Mouse (Mus musculus): Measurements from ENCODE around the gene Rab22a. TPM values are rescaled to one million over a fixed set of nuclear protein-coding genes. Genes with fewer than 3 reads are reported as not detected.

Gene Rab22a
- polyA plus RNA-seq, 1 experiment from 2014 or later: 14.0 TPM

- TF ChIP-seq EP300 (IDR thresholded peaks at IDR 0.05; ENCODE audit: low read depth) (no peak), CTCF (IDR thresholded peaks at IDR 0.05; ENCODE audit: low read depth) (no peak)
- H3K27me3 ChIP-seq (ENCODE audit: insufficient read depth, low read length): no peaks in the 10 kb centered on the region
- H3K36me3 ChIP-seq (replicated peaks; ENCODE audit: insufficient read depth, low read length): peaks cover 37% of the 10 kb centered on the region
- ATAC-seq (no peak), DNase-seq (no peak)
- no peak overlapping the region for H3K4me2 ChIP-seq (ENCODE audit: low read depth, low read length)
- no peak overlapping the region for H3K27ac ChIP-seq (ENCODE audit: low read depth)
- no peak overlapping the region for H3K9ac ChIP-seq (replicated peaks)
- H3K4me1 ChIP-seq (ENCODE audit: insufficient read depth): peaks cover 21% of the 10 kb centered on the region
- no peak overlapping the region for H3K4me3 ChIP-seq (ENCODE audit: low read depth, low read length)
- WGBS (ENCODE audit: insufficient replicate concordance): 83% methylated on average over 4 of the region's 4 CpGs
- H3K9me3 ChIP-seq (ENCODE audit: low read length): no peaks in the 10 kb centered on the region
These were observed 5.2 kb downstream of the Rab22a start for GRCm38 (mm10) chr2:173664736-173665135.

- ATAC-seq (no peak), DNase-seq (no peak)
- Histone ChIP-seq H3K9me3 (ENCODE audit: low read length) (no peaks in the 10 kb centered on the region), H3K4me1 (ENCODE audit: insufficient read depth) (peaks cover 21% of the 10 kb centered on the region), H3K9ac (replicated peaks) (no peak overlapping the region), H3K4me3 (ENCODE audit: low read depth, low read length) (no peak overlapping the region), H3K36me3 (replicated peaks; ENCODE audit: insufficient read depth, low read length) (peaks cover 37% of the 10 kb centered on the region), H3K4me2 (ENCODE audit: low read depth, low read length) (no peak overlapping the region), H3K27me3 (ENCODE audit: insufficient read depth, low read length) (no peaks in the 10 kb centered on the region), H3K27ac (ENCODE audit: low read depth) (no peak overlapping the region)
- TF ChIP-seq CTCF (IDR thresholded peaks at IDR 0.05; ENCODE audit: low read depth): no peak
- peak; percentile 42; the same call in 1 of the 2 replicates for TF ChIP-seq EP300 (IDR thresholded peaks at IDR 0.05; ENCODE audit: low read depth)
- WGBS (ENCODE audit: insufficient replicate concordance): 61% methylated on average over 2 of the region's 2 CpGs
These were observed 5.7 kb downstream of the Rab22a start for GRCm38 (mm10) chr2:173665271-173665670.

GRCm38 (mm10) chr2:173666876-173667275 lies 7.3 kb downstream of the Rab22a start:
- WGBS (ENCODE audit: insufficient replicate concordance): 73% methylated on average over 3 of the region's 3 CpGs

GRCm38 (mm10) chr2:173672328-173672896 lies 12.9 kb downstream of the Rab22a start:
- 58% methylated on average over 2 of the region's 2 CpGs for WGBS (ENCODE audit: insufficient replicate concordance)
- Histone ChIP-seq H3K36me3 (replicated peaks; ENCODE audit: insufficient read depth, low read length) (peaks cover 9% of the 10 kb centered on the region), H3K27me3 (ENCODE audit: insufficient read depth, low read length) (no peaks in the 10 kb centered on the region), H3K4me3 (ENCODE audit: low read depth, low read length) (no peak overlapping the region), H3K4me2 (ENCODE audit: low read depth, low read length) (no peak overlapping the region), H3K4me1 (ENCODE audit: insufficient read depth) (peaks cover 20% of the 10 kb centered on the region), H3K9me3 (ENCODE audit: low read length) (no peaks in the 10 kb centered on the region), H3K27ac (ENCODE audit: low read depth) (no peak overlapping the region), H3K9ac (replicated peaks) (no peak overlapping the region)
- DNase-seq (no peak), ATAC-seq (no peak)
- TF ChIP-seq CTCF (IDR thresholded peaks at IDR 0.05; ENCODE audit: low read depth): no peak
- TF ChIP-seq EP300 (IDR thresholded peaks at IDR 0.05; ENCODE audit: low read depth): no peak

More at GRCm38 (mm10) chr2:173666876-173667275, 7.3 kb downstream of the Rab22a start:
- Histone ChIP-seq H3K4me1 (ENCODE audit: insufficient read depth) (peaks cover 14% of the 10 kb centered on the region), H3K9me3 (ENCODE audit: low read length) (no peaks in the 10 kb centered on the region), H3K36me3 (replicated peaks; ENCODE audit: insufficient read depth, low read length) (peaks cover 40% of the 10 kb centered on the region), H3K4me2 (ENCODE audit: low read depth, low read length) (no peak overlapping the region), H3K27ac (ENCODE audit: low read depth) (no peak overlapping the region), H3K9ac (replicated peaks) (no peak overlapping the region), H3K27me3 (ENCODE audit: insufficient read depth, low read length) (no peaks in the 10 kb centered on the region), H3K4me3 (ENCODE audit: low read depth, low read length) (no peak overlapping the region)
- DNase-seq (no peak), ATAC-seq (no peak)
- TF ChIP-seq CTCF (IDR thresholded peaks at IDR 0.05; ENCODE audit: low read depth) (no peak), EP300 (IDR thresholded peaks at IDR 0.05; ENCODE audit: low read depth) (no peak)

GRCm38 (mm10) chr2:173673469-173673868 lies 13.9 kb downstream of the Rab22a start:
- Histone ChIP-seq H3K4me3 (ENCODE audit: low read depth, low read length) (no peak overlapping the region), H3K9ac (replicated peaks) (no peak overlapping the region), H3K4me1 (ENCODE audit: insufficient read depth) (peaks cover 20% of the 10 kb centered on the region), H3K27ac (ENCODE audit: low read depth) (0 out of 2 replicates have a peak overlapping the region, but pooled peaks have one; percentile 16), H3K36me3 (replicated peaks; ENCODE audit: insufficient read depth, low read length) (peaks cover 6% of the 10 kb centered on the region), H3K4me2 (ENCODE audit: low read depth, low read length) (no peak overlapping the region), H3K9me3 (ENCODE audit: low read length) (no peaks in the 10 kb centered on the region), H3K27me3 (ENCODE audit: insufficient read depth, low read length) (no peaks in the 10 kb centered on the region)
- WGBS (ENCODE audit: insufficient replicate concordance): 46% methylated on average over 1 of the region's 1 CpGs
- TF ChIP-seq CTCF (IDR thresholded peaks at IDR 0.05; ENCODE audit: low read depth): no peak
- no peak for TF ChIP-seq EP300 (IDR thresholded peaks at IDR 0.05; ENCODE audit: low read depth)
- ATAC-seq: peak; percentile 91
- peak; percentile 34 for DNase-seq

GRCm38 (mm10) chr2:173678593-173678992 lies 19.0 kb downstream of the Rab22a start:
- Histone ChIP-seq H3K4me3 (ENCODE audit: low read depth, low read length) (no peak overlapping the region), H3K4me1 (ENCODE audit: insufficient read depth) (peaks cover 11% of the 10 kb centered on the region), H3K9me3 (ENCODE audit: low read length) (no peaks in the 10 kb centered on the region), H3K4me2 (ENCODE audit: low read depth, low read length) (no peak overlapping the region), H3K36me3 (replicated peaks; ENCODE audit: insufficient read depth, low read length) (no peaks in the 10 kb centered on the region; the same call in 1 of the 2 replicates), H3K27ac (ENCODE audit: low read depth) (no peak overlapping the region), H3K9ac (replicated peaks) (no peak overlapping the region), H3K27me3 (ENCODE audit: insufficient read depth, low read length) (no peaks in the 10 kb centered on the region)
- TF ChIP-seq EP300 (IDR thresholded peaks at IDR 0.05; ENCODE audit: low read depth) (no peak), CTCF (IDR thresholded peaks at IDR 0.05; ENCODE audit: low read depth) (no peak)
- 84% methylated on average over 2 of the region's 2 CpGs for WGBS (ENCODE audit: insufficient replicate concordance)
- DNase-seq: no peak
- ATAC-seq: no peak

All from liver, postnatal 0 days (tissue).